Mouse (Mus musculus) heart, adult 2 months (tissue): ENCODE measurements at regions not wholly inside any gene's neighbourhood (a gene's known extent, or its start where the extent isn't known, plus 50 kb on each side); places are given as distances from the start of the nearest gene placed in this dataset.

Experiments
- CTCF ChIP-seq: fragments of 200-600 bp; IDR thresholded peaks from 2 replicates; pipeline ENCODE4 v1.8.1; 2022; ENCODE audit warnings: antibody characterized with exemption, mild to moderate bottlenecking, moderate library complexity
- POLR2A ChIP-seq: fragments of 200-500 bp; IDR thresholded peaks from 2 replicates; pipeline ENCODE4 v1.6.1; 2011; ENCODE audit warnings: mild to moderate bottlenecking, low read depth, low read length, control low read depth; ENCODE audit not compliant: insufficient read depth

DNA sequence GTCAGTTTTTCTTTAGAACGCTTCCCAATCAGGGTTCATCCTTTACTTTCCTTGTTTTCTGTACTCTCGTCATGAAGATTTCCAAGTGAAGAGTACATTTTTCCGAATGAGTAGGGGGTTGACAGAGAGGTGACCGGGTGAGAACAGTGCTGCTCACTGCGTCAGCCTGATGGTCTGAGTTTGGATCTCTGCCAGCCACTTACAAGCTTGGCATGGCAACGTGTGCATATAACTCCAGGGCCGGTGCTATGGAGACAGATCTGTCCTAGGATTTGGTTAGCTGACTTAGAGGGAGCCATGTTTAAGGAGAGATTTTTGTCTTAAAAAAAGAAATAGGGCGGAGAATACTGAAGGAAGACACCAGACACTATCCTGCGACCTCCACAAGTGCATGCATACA, 92.8 kb downstream of the Atxn7l3b start:
- no peak for TF ChIP-seq POLR2A
- no peak for TF ChIP-seq CTCF
